Mouse (Mus musculus) neural tube, embryonic 11.5 days (tissue): ENCODE data around the gene Rsf1. TPM values are rescaled to one million over a fixed set of nuclear protein-coding genes. Genes with fewer than 3 reads are reported as not detected.

ENCODE experiments used
- ATAC-seq: fragments of 200-750 bp; cut with Nextera tagmentation; 2 replicates; pipeline ENCODE4 v1.8.0; 2017; ENCODE audit warnings: moderate number of reproducible peaks, mild to moderate bottlenecking, moderate TSS enrichment, moderate library complexity; ENCODE audit not compliant: insufficient read depth, low FRiP score, low TSS enrichment
- DNase-seq: peaks from one replicate; pipeline ENCODE4 v3.0.0-alpha.2; 2015; ENCODE audit warnings: low spot score
- H3K27ac ChIP-seq: fragments of 300-500 bp; sonication (generic); 2 replicates; pipeline ENCODE4 v1.5.1; 2014; ENCODE audit warnings: low read depth, mild to moderate bottlenecking, low read length
- H3K27me3 ChIP-seq: fragments of 300-500 bp; sonication (generic); 2 replicates; pipeline ENCODE4 v1.6.1; 2014; ENCODE audit warnings: mild to moderate bottlenecking, low read length, mixed read lengths; ENCODE audit not compliant: control insufficient read depth, insufficient read depth
- H3K36me3 ChIP-seq: fragments of 300-500 bp; sonication (generic); 2 replicates; pipeline ENCODE4 v1.6.1; 2014; ENCODE audit warnings: mild to moderate bottlenecking, low read length, moderate library complexity, mixed read lengths; ENCODE audit not compliant: control insufficient read depth, insufficient read depth
- H3K4me1 ChIP-seq: fragments of 300-500 bp; sonication (generic); 2 replicates; pipeline ENCODE4 v1.6.1; 2014; ENCODE audit warnings: low read length, mixed read lengths; ENCODE audit not compliant: control insufficient read depth, insufficient read depth
- H3K4me2 ChIP-seq: fragments of 300-500 bp; sonication (generic); 2 replicates; pipeline ENCODE4 v1.6.1; 2014; ENCODE audit warnings: low read depth, mild to moderate bottlenecking, moderate library complexity
- H3K4me3 ChIP-seq: fragments of 300-500 bp; sonication (generic); 2 replicates; pipeline ENCODE4 v1.5.1; 2014; ENCODE audit warnings: low read depth, low read length
- H3K9ac ChIP-seq: fragments of 300-500 bp; sonication (generic); 2 replicates; pipeline ENCODE4 v1.6.1; 2014; ENCODE audit warnings: mild to moderate bottlenecking, low read length
- H3K9me3 ChIP-seq: fragments of 300-500 bp; sonication (generic); 2 replicates; pipeline ENCODE4 v1.6.1; 2016; ENCODE audit warnings: low read length; ENCODE audit not compliant: control insufficient read depth
- WGBS: fragments of 180-500 bp; shearing (Covaris S2); extraction: QIAGEN DNeasy Blood & Tissue Kit; methylation state at CpG from one replicate; pipeline ENCODE4 v1.1.7; 2014; 5-methylcytosine and 5-hydroxymethylcytosine counted together
- polyA plus RNA-seq: library from polyadenylated mRNA; unstranded; fragments of >200 nt; fragmentation: Nextera tagmentation; extraction: Ambion mirVana; gene quantifications from 2 replicates; pipeline ENCODE4 v1.2.1, GENCODE M21; 2014

Rsf1 gene
- polyA plus RNA-seq, 1 experiment from 2014 or later: 21.8 TPM

DNA sequence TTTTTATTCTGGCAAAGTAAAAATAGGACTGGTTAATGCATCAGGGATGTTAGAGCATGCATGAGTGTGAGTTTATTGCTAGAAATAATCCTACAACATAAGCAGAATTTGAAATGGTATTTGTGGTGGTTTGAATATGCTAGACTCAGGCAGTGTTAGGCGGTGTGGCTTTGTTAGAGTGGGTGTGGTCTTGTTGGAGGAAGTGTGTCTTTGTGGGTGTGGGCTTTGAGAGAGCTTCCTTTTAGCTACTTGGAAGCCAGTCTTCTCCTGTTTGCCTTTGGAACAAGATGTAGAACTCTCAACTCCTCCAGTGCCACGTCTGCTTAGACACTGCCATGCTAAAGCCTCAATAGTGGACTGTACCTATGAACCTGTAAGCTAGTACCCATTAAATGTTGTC, 18.9 kb downstream of the Rsf1 start:
- WGBS: 97% methylated on average over 2 of the region's 2 CpGs
- Histone ChIP-seq H3K4me1 (no peaks in the 10 kb centered on the region), H3K36me3 (no peaks in the 10 kb centered on the region), H3K4me3 (no peak overlapping the region), H3K27ac (no peak overlapping the region), H3K27me3 (no peaks in the 10 kb centered on the region), H3K9ac (no peak overlapping the region), H3K9me3 (no peaks in the 10 kb centered on the region), H3K4me2 (no peak overlapping the region)
- no peak for ATAC-seq
- no peak for DNase-seq

DNA sequence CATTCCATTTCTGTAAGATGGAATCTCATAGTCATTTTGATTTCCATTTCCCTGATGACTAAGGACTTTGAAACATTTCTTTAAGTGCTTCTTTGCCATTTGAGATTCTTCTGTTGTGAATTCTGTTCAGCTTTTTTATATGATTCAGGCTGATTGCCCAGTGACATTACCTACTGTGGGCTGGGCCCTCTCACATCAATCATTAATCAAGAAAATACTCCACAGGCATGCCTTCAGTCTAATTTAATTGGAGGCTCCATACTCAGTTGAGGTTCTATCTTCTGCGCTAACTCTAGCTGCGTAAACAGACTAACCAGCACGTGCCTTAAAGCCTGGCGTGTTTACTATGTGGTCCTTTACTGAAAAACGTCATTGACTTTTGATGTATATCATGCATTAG, 41.7 kb downstream of the Rsf1 start:
- Histone ChIP-seq H3K27me3 (no peaks in the 10 kb centered on the region), H3K4me2 (no peak overlapping the region), H3K4me1 (no peaks in the 10 kb centered on the region), H3K9ac (no peak overlapping the region), H3K36me3 (no peaks in the 10 kb centered on the region), H3K9me3 (no peaks in the 10 kb centered on the region), H3K27ac (no peak overlapping the region), H3K4me3 (no peak overlapping the region)
- DNase-seq: no peak
- no peak for ATAC-seq
- 96% methylated on average over 5 of the region's 5 CpGs for WGBS

DNA sequence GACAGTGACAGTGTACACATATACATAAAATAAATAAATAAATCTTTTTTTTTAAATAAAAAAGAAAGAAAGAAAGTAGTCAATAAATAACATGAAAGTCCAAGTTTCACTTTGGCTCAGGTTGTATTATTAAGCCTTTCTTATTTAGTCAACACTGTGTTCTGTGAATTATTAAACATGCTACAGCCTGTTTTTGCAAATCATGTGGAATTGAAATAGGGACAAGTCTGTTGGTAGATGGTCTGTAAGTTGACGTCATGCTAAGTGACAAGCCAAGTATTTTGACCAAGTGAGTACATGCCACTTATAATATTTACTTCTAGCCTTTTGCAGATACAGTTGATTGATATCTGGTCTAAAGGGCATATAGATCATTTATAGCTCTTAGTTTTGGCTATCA, 43.0 kb downstream of the Rsf1 start:
- DNase-seq: no peak

DNA sequence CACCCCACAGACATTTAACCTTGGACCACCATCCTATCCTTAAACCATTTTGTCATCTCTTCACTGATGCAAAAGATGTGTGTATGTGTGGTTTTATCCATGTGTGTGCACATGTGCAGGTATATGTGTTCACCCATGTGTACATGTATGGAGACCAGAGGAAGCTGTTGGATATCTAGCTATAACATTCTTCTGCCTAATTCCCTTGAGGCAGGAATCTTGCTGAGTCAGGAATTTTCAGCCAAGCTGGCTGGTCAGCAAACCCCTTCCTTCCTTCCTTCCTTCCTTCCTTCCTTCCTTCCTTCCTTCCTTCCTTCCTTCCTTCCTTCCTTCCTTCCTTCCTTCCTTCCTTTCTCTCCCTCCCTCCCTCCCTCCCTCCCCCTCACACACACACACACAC, 43.7 kb downstream of the Rsf1 start:
- no peaks in the 10 kb centered on the region for H3K36me3 ChIP-seq
- ATAC-seq (no peak), DNase-seq (no peak)
- no peaks in the 10 kb centered on the region for H3K9me3 ChIP-seq
- no peak overlapping the region for H3K4me2 ChIP-seq
- no peak overlapping the region for H3K4me3 ChIP-seq
- no peak overlapping the region for H3K27ac ChIP-seq
- H3K4me1 ChIP-seq: no peaks in the 10 kb centered on the region
- no peaks in the 10 kb centered on the region for H3K27me3 ChIP-seq
- no peak overlapping the region for H3K9ac ChIP-seq

More for the DNA sequence above, 43.0 kb downstream of the Rsf1 start:
- no peak for ATAC-seq
- 90% methylated on average over 1 of the region's 1 CpGs for WGBS
- Histone ChIP-seq H3K4me3 (no peak overlapping the region), H3K9ac (no peak overlapping the region), H3K4me1 (no peaks in the 10 kb centered on the region), H3K27me3 (no peaks in the 10 kb centered on the region), H3K4me2 (no peak overlapping the region), H3K27ac (no peak overlapping the region), H3K36me3 (no peaks in the 10 kb centered on the region), H3K9me3 (no peaks in the 10 kb centered on the region)

DNA sequence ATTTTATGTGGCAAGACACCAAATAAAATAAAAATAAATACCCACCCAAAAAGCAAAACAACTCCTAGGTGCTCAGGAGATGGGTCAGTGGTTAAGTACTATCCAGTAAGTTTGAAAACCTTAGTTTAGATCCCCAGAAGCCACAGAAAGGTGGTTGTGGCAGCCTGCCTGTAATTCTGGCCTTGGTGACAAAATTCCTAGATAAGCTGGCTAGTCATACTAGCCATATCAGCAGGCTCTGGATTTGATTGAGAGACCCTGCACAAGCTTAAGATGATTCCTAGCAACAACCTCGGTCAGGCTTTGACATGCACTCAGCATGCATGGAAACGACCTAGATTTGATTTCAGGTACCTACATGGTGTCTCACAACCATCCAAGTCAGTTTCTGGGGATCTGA, 49.7 kb downstream of the Rsf1 start:
- DNase-seq (no peak), ATAC-seq (no peak)
- Histone ChIP-seq H3K9me3 (no peaks in the 10 kb centered on the region), H3K4me2 (no peak overlapping the region), H3K36me3 (no peaks in the 10 kb centered on the region), H3K4me3 (no peak overlapping the region), H3K27ac (no peak overlapping the region), H3K9ac (no peak overlapping the region), H3K4me1 (no peaks in the 10 kb centered on the region), H3K27me3 (no peaks in the 10 kb centered on the region)
- WGBS: 79% methylated on average over 2 of the region's 2 CpGs

DNA sequence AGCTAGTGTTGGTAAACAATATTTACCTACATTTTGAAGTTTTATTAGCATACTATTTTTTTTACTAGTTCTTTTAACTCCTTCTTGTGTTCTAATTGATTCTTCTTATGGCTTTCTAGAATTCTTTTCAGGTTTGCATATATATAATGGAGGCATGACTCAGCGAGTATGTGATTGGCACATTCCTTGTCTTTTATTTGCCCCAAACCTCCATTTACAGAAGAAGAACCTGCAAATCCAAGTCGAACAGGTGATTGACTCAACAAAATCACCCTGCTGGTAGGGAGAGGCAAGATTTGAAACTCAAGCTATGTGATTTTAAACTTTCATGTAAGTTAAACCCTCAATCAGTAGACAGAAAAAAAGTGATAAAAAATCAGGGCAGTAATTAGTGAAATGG, 51.6 kb downstream of the Rsf1 start:
- Histone ChIP-seq H3K36me3 (no peaks in the 10 kb centered on the region), H3K4me3 (no peak overlapping the region), H3K27ac (no peak overlapping the region), H3K27me3 (no peaks in the 10 kb centered on the region), H3K9me3 (no peaks in the 10 kb centered on the region), H3K4me2 (no peak overlapping the region), H3K9ac (no peak overlapping the region), H3K4me1 (no peaks in the 10 kb centered on the region)
- no peak for ATAC-seq
- DNase-seq: no peak
- whole genome bisulfite sequencing: 92% methylated on average over 2 of the region's 2 CpGs

DNA sequence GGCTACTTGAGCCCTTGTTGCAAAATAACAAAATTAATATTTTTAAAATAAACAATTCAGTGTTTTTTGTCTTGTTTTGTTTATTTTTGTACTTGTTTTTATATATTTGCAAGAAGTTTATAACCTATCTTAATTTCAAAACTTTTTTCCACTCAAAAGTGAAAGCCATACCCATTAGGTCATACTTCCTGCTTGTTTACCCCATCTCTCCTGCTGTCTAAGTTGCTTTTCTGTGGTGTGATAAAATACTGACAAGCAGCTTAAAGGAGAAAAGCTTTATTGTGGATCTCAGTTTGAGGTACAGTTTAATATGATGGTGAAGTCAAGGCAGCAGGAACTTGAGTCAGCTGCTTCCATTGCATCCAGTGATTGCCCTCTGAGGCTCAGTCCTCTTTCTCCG, 53.2 kb downstream of the Rsf1 start:
- H3K27ac ChIP-seq: no peak overlapping the region
- H3K4me2 ChIP-seq: no peak overlapping the region
- H3K9me3 ChIP-seq: no peaks in the 10 kb centered on the region
- H3K4me1 ChIP-seq: no peaks in the 10 kb centered on the region
- no peak for ATAC-seq
- DNase-seq: no peak
- H3K4me3 ChIP-seq: no peak overlapping the region
- no peaks in the 10 kb centered on the region for H3K27me3 ChIP-seq
- no peaks in the 10 kb centered on the region for H3K36me3 ChIP-seq
- no peak overlapping the region for H3K9ac ChIP-seq
- 85% methylated on average over 1 of the region's 1 CpGs for WGBS

DNA sequence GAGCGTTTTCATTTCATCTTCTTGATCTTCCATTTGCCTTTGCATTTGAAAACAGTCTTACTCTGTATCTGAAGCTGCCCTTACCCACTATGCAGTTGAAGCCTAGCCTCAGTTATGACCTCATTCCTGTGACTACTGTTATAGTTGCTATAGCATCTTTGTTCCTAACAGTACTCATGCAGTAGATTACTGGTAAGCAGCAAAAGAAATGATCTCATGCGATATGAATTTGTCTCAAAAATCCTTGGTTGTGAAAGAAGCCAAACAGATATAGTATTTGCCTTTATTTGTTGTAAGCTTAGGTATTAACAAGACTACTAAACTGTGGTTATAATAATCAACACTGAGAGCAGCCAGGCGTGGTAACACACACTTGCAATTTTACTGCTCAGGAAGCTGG, 65.4 kb downstream of the Rsf1 start:
- ATAC-seq: no peak

DNA sequence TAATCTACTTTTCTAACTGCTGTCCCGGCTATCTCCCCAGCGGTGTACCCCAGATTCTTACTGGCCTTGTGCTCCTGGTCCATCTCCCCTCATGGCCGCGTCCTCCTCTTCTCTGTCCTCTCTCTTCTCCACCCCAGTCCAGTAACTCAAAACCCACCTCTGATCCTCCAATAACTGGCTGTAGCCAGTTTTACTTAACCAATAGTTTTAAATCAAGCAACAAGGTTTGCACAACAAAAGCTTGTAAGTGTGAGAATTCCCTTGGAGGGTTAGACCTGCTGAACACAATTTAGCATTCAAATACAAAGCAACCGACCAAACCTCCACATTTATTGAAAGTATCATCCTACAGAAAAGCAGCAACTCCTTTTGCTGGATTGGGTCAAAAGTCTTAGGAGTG, 68.0 kb downstream of the Rsf1 start:
- Histone ChIP-seq H3K4me3 (no peak overlapping the region), H3K27ac (no peak overlapping the region), H3K9ac (no peak overlapping the region), H3K4me1 (no peaks in the 10 kb centered on the region), H3K9me3 (no peaks in the 10 kb centered on the region), H3K4me2 (no peak overlapping the region), H3K36me3 (no peaks in the 10 kb centered on the region), H3K27me3 (no peaks in the 10 kb centered on the region)
- no peak for ATAC-seq
- no peak for DNase-seq
- 83% methylated on average over 5 of the region's 5 CpGs for WGBS

More for the DNA sequence above, 65.4 kb downstream of the Rsf1 start:
- Histone ChIP-seq H3K36me3 (no peaks in the 10 kb centered on the region), H3K27me3 (no peaks in the 10 kb centered on the region), H3K9ac (no peak overlapping the region), H3K9me3 (no peaks in the 10 kb centered on the region), H3K4me2 (no peak overlapping the region), H3K4me1 (no peaks in the 10 kb centered on the region), H3K27ac (no peak overlapping the region), H3K4me3 (no peak overlapping the region)
- no peak for DNase-seq
- WGBS: 91% methylated on average over 3 of the region's 3 CpGs
